Mouse (Mus musculus): ENCODE data around the gene Glis1. TPM values are rescaled to one million over a fixed set of nuclear protein-coding genes. Genes with fewer than 3 reads are reported as not detected.

Glis1 gene
- polyA plus RNA-seq, 1 experiment from 2014 or later: 0.75 TPM

DNA sequence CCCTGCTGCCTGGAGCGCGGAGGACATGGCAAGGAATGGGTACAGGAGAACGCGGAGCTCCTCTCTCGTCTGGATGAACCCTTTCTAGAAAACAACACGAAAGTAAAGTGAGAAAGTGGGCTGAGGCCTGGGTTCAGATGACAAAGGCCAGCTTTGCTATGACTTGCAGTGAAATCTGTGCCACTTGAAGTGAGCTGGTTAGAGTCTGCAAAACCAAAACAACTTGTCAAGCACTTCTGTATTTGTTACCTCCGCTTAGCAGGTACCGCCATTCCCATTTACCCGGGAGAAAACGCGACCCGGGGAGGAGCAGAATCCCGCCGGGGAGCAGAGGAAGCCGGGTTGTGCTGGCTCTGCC, 414 bp upstream of the Glis1 start:
- Histone ChIP-seq H3K9me3 (replicated peaks) (no peaks in the 10 kb centered on the region), H3K27me3 (peaks cover 63% of the 10 kb centered on the region), H3K27ac (no peak overlapping the region), H3K36me3 (ENCODE audit: poor library complexity, severe bottlenecking) (no peaks in the 10 kb centered on the region), H3K4me2 (peak overlapping the region; percentile 96), H3K4me3 (peak overlapping the region; percentile 68), H3K9ac (peak overlapping the region; percentile 70), H3K4me1 (peaks cover 18% of the 10 kb centered on the region)
- WGBS: 5% methylated on average over 15 of the region's 15 CpGs
- no peak for ATAC-seq

DNA sequence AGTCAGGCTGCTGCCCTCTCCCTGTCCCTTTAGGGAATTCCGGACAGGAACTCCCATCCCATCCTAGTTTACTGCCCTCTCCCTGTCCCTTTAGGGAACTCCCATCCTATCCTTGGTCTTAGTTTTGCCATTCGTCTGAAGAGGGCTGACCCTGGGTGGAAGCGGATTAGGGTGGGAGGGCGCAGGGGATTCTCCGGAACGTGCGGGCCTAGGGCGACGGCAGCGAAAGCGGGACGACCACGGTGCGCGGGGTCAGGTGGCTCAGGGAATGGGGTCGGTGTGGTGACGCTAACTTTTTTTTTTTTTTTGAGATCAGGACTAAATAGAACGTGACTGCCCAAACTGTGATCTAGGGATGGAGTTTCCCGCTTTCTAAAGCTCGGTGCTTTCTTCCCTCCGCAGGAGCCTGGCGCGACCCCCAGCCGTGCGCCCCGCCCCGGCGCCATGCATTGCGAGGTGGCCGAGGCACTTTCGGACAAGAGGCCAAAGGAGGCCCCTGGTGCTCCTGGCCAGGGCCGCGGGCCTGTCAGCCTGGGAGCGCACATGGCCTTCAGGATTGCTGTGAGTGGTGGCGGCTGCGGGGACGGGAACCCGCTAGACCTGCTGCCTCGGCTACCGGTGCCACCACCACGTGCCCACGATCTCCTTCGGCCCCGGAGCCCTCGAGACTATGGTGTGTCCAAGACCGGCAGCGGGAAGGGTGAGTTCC, 1.0 kb downstream of the Glis1 start:
- Histone ChIP-seq H3K4me3 (peak overlapping the region; percentile 68), H3K9me3 (replicated peaks) (no peaks in the 10 kb centered on the region), H3K4me2 (peak overlapping the region; percentile 96), H3K27me3 (peaks cover 71% of the 10 kb centered on the region), H3K27ac (no peak overlapping the region), H3K36me3 (ENCODE audit: poor library complexity, severe bottlenecking) (no peaks in the 10 kb centered on the region), H3K9ac (peak overlapping the region; percentile 70), H3K4me1 (peaks cover 21% of the 10 kb centered on the region)
- peak; percentile 28 for ATAC-seq
- 2% methylated on average over 46 of the region's 47 CpGs for WGBS

DNA sequence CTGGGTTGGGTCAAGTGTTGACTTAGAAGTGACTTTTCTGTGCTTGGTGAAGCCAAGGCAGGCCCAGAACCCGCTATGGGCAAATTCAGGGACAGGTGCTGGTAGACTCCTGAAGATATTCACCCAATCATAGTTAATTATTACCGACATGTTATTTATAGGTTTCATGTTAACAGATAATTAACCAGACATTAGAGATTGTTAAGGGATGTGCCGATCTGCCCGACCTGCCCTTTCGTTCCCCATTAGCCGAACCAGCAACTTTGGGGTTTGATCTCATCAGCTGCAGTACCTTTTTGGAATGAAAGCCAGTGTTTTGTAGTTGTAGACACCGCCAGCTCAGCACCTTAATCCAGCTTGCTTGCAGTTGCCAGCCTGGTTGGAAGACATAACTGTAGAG, 2.1 kb downstream of the Glis1 start:
- peaks cover 24% of the 10 kb centered on the region for H3K4me1 ChIP-seq
- H3K27ac ChIP-seq: no peak overlapping the region
- peaks cover 80% of the 10 kb centered on the region for H3K27me3 ChIP-seq
- 87% methylated on average over 7 of the region's 7 CpGs for WGBS
- H3K4me3 ChIP-seq: no peak overlapping the region
- ATAC-seq: no peak
- H3K36me3 ChIP-seq (ENCODE audit: poor library complexity, severe bottlenecking): no peaks in the 10 kb centered on the region
- H3K9ac ChIP-seq: no peak overlapping the region
- no peak overlapping the region for H3K4me2 ChIP-seq
- no peaks in the 10 kb centered on the region for H3K9me3 ChIP-seq (replicated peaks)

DNA sequence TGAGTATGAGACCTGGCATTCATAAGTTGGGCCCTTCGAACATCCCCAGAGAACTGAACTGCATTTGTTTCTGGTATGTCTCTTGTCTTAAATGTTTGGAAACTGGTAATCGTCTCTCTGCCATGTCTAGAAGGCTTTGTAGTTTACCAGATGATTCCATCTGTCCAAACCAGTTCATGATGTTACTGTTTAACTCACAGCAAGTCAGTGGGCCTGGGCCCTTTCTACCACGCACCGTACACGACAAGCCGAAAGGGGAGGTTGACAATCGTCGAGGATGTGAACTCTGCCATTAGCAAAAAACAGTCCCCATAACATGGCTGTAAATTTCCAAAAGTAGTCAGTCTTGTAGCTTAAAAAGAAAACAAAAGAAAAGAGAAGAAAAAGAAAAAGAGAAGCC, 4.3 kb downstream of the Glis1 start:
- H3K4me3 ChIP-seq: no peak overlapping the region
- WGBS: 91% methylated on average over 8 of the region's 8 CpGs
- H3K9ac ChIP-seq: no peak overlapping the region
- ATAC-seq: no peak
- no peak overlapping the region for H3K27ac ChIP-seq
- H3K4me1 ChIP-seq: peaks cover 30% of the 10 kb centered on the region
- no peaks in the 10 kb centered on the region for H3K36me3 ChIP-seq (ENCODE audit: poor library complexity, severe bottlenecking)
- H3K4me2 ChIP-seq: no peak overlapping the region
- no peaks in the 10 kb centered on the region for H3K9me3 ChIP-seq (replicated peaks)
- peaks cover 77% of the 10 kb centered on the region for H3K27me3 ChIP-seq

DNA sequence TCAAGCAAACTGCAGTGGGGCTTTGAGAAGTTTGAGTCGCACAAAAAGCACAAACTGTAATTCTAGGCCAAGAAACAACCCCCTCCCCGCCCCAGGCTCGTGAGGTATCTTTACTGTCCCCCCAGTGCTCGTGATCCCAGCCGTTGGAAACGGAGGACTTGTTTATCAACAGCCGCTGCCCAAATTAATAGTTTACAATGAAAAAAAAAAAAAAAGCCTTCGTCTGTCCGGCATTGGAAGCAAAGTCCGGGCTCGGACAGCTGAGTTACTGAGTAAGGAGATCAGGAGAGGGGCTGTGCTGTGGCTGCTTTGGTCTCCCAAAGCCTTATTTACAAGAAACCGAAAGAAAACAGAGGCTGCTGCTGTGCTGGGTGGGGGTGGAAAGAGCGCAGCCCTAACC, 5.9 kb downstream of the Glis1 start:
- 13% methylated on average over 13 of the region's 13 CpGs for WGBS
- Histone ChIP-seq H3K27me3 (peaks cover 68% of the 10 kb centered on the region), H3K4me2 (peak overlapping the region; percentile 36), H3K4me1 (peaks cover 18% of the 10 kb centered on the region), H3K4me3 (peak overlapping the region; percentile 2; the same call in 1 of the 2 replicates), H3K9ac (no peak overlapping the region), H3K27ac (no peak overlapping the region), H3K36me3 (ENCODE audit: poor library complexity, severe bottlenecking) (no peaks in the 10 kb centered on the region), H3K9me3 (replicated peaks) (peaks cover 5% of the 10 kb centered on the region; the same call in 1 of the 2 replicates)
- no peak for ATAC-seq

DNA sequence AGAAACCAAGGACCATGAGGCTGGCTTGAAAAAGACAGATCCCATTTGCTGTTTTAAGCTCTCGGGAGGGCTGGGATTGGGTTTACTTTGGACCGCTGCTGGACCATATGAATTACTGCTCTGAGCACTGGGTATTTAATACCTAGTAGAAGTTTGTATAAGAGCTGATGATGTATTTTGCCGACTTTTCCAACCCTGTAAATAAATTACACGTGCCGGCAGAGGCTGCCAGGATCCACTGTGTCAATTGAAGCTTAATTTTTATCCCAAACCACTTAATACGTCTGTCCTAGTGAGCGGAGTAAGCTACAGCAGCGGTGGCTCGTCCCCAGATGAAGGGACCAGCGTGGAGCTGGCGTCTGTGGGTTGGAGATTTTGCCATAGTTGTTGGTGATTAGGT, 7.9 kb downstream of the Glis1 start:
- peaks cover 5% of the 10 kb centered on the region; the same call in 1 of the 2 replicates for H3K9me3 ChIP-seq (replicated peaks)
- peaks cover 12% of the 10 kb centered on the region; the same call in 1 of the 2 replicates for H3K4me1 ChIP-seq
- H3K27ac ChIP-seq: no peak overlapping the region
- no peak overlapping the region for H3K4me3 ChIP-seq
- H3K4me2 ChIP-seq: no peak overlapping the region
- no peak for ATAC-seq
- WGBS: 65% methylated on average over 11 of the region's 11 CpGs
- H3K9ac ChIP-seq: no peak overlapping the region
- H3K36me3 ChIP-seq (ENCODE audit: poor library complexity, severe bottlenecking): no peaks in the 10 kb centered on the region
- peaks cover 48% of the 10 kb centered on the region for H3K27me3 ChIP-seq

DNA sequence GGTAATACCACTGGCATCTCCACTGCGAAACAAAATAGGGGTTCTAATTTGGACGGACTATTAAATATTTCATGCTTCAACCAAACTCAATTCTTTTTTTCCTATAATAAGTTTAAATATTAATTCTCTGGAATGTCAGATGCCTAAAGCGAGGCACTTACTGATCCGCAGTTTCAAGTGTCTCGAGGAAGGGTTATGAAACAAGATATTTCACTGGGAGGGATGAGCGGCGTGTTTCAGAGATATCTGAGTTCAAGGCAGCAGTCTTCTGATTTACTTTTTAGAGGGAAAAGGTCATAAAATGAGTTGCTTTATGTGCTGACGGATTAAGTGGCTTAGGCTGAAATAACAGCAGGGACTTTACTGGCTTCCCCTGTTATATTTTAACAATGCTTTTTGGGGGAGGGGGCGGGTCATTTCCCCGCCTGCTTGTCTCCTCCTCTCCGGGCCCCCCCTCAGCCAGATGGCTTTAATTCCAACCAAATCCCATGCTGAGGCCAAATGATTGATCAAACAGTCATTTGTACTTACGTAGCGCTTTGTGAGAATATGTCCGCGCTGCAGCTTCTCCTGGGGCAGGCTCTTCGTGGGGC, 8.6 kb downstream of the Glis1 start:
- peaks cover 41% of the 10 kb centered on the region for H3K27me3 ChIP-seq
- 37% methylated on average over 16 of the region's 16 CpGs for WGBS
- peaks cover 5% of the 10 kb centered on the region; the same call in 1 of the 2 replicates for H3K9me3 ChIP-seq (replicated peaks)
- no peak for ATAC-seq
- no peak overlapping the region for H3K4me2 ChIP-seq
- H3K9ac ChIP-seq: no peak overlapping the region
- no peak overlapping the region for H3K27ac ChIP-seq
- H3K36me3 ChIP-seq (ENCODE audit: poor library complexity, severe bottlenecking): no peaks in the 10 kb centered on the region
- H3K4me3 ChIP-seq: no peak overlapping the region
- peaks cover 12% of the 10 kb centered on the region; the same call in 1 of the 2 replicates for H3K4me1 ChIP-seq

DNA sequence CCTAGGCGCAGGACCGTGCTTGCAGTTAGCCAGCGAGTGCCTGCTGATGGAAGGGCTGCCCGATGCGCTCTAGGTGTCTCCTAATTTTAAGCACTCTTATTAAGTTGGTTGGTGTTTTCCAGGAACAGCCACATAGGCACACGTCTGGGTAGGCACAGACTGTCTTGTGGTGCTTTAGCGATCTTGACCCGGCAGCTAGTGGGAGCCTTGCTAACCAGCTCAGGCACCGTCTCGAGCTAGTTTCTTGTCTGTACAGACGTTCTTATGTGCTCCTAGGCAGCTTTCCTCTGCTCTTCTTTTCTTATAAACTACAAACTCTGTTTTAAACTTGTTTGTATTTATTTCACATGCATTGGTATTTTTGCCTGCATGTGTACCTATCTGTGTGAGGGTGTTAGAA, 9.2 kb downstream of the Glis1 start:
- Histone ChIP-seq H3K4me3 (no peak overlapping the region), H3K27me3 (peaks cover 38% of the 10 kb centered on the region), H3K36me3 (ENCODE audit: poor library complexity, severe bottlenecking) (no peaks in the 10 kb centered on the region), H3K9ac (no peak overlapping the region), H3K27ac (no peak overlapping the region), H3K4me1 (peaks cover 12% of the 10 kb centered on the region; the same call in 1 of the 2 replicates), H3K9me3 (replicated peaks) (peaks cover 5% of the 10 kb centered on the region; the same call in 1 of the 2 replicates), H3K4me2 (no peak overlapping the region)
- no peak for ATAC-seq
- 47% methylated on average over 11 of the region's 11 CpGs for WGBS

DNA sequence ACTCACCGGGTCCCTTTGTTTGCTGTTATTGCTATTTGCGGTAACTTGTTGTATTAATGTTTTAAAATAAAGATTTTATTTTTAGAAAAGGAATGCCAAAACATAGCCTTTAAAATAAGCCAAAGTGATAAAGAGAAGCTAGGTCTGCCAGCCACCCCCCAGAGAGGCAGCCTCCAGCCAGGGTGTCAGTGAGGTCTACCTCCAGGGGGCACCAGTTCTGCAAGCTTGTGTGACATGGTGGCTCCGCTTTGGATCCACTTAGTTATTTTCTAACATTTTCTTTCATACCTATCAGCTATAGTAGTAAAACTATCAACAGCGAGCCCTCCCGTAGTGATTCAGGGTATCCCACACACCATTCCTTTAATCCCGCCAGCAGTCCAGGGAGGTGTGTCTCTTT, 14.1 kb downstream of the Glis1 start:
- ATAC-seq: no peak
- no peak overlapping the region for H3K27ac ChIP-seq
- no peak overlapping the region for H3K4me3 ChIP-seq
- H3K27me3 ChIP-seq: peaks cover 9% of the 10 kb centered on the region
- WGBS: 85% methylated on average over 6 of the region's 6 CpGs
- H3K4me2 ChIP-seq: no peak overlapping the region
- H3K9me3 ChIP-seq (replicated peaks): peaks cover 5% of the 10 kb centered on the region; the same call in 1 of the 2 replicates
- peaks cover under 1% of the 10 kb centered on the region; the same call in 1 of the 2 replicates for H3K4me1 ChIP-seq
- H3K9ac ChIP-seq: no peak overlapping the region
- no peaks in the 10 kb centered on the region for H3K36me3 ChIP-seq (ENCODE audit: poor library complexity, severe bottlenecking)

DNA sequence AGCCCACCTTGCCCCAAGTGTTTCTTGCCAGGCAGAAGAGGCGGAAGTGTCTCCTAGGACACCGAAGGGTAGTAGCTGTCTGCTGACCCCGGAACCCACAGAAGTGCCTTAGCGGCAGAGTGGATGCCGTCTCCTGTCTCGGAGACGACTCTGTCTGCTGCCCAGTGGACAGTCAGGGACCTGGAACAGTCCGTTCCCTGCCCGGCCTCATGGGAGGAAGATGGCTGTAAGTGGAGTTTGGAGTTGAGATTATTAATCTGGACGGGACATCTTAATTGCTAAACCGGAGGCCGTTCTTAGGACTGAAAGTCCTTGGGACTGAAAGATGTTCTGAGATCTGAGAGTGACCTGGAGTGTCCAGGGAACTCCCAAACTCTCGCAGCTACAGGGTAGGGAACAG, 15.1 kb downstream of the Glis1 start:
- no peak for ATAC-seq
- Histone ChIP-seq H3K9ac (no peak overlapping the region), H3K36me3 (ENCODE audit: poor library complexity, severe bottlenecking) (no peaks in the 10 kb centered on the region), H3K27me3 (no peaks in the 10 kb centered on the region), H3K4me1 (no peaks in the 10 kb centered on the region), H3K9me3 (replicated peaks) (peaks cover 5% of the 10 kb centered on the region; the same call in 1 of the 2 replicates), H3K4me2 (no peak overlapping the region), H3K4me3 (no peak overlapping the region), H3K27ac (no peak overlapping the region)
- 91% methylated on average over 13 of the region's 13 CpGs for WGBS

DNA sequence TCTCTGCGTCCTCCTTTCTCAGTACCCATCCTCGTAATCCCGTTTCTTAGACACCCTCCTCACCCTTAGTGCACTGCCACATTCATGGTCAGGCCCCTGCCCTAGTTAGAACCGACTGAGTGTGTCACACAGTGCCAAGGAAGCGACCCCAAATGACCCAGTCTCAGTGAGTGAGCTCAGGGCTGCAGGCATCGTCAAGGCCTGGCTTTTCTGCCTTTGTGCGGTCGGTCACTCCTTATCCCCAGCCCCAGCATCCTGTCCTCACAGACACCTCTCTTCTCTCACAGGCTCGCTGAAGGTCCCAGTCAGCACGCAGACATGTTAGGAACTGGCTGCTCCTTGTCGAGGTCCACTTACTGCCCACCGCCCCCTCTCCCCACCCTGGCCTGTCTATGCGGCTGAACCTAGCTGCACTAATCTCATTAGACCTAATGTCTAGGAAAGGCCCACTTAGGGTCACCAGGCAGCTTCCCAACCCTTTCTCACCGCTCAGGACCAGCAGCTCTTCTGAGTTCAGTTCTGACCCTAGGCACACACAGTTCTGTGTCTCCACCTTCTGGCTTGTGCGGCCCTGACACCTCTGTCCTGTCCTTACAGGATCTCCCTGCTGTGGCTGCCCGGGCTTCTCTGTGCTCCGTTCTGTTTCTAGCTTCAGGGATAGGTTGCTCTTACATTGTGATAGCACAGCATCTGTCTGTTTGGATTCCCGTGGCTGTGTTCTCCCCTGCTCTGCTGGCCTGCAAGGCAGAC, 18.1 kb downstream of the Glis1 start:
- Histone ChIP-seq H3K36me3 (ENCODE audit: poor library complexity, severe bottlenecking) (no peaks in the 10 kb centered on the region), H3K9ac (no peak overlapping the region), H3K9me3 (replicated peaks) (no peaks in the 10 kb centered on the region), H3K4me1 (no peaks in the 10 kb centered on the region), H3K4me2 (no peak overlapping the region), H3K27me3 (no peaks in the 10 kb centered on the region), H3K27ac (no peak overlapping the region), H3K4me3 (no peak overlapping the region)
- ATAC-seq: no peak
- WGBS: 66% methylated on average over 18 of the region's 18 CpGs
